Mouse (Mus musculus): Measurements from ENCODE around the gene Otud7b. TPM values are rescaled to one million over a fixed set of nuclear protein-coding genes. Genes with fewer than 3 reads are reported as not detected.

Gene Otud7b
- 10 to 100 TPM; 31.9 to 33.6 TPM for total RNA-seq (2021)

DNA sequence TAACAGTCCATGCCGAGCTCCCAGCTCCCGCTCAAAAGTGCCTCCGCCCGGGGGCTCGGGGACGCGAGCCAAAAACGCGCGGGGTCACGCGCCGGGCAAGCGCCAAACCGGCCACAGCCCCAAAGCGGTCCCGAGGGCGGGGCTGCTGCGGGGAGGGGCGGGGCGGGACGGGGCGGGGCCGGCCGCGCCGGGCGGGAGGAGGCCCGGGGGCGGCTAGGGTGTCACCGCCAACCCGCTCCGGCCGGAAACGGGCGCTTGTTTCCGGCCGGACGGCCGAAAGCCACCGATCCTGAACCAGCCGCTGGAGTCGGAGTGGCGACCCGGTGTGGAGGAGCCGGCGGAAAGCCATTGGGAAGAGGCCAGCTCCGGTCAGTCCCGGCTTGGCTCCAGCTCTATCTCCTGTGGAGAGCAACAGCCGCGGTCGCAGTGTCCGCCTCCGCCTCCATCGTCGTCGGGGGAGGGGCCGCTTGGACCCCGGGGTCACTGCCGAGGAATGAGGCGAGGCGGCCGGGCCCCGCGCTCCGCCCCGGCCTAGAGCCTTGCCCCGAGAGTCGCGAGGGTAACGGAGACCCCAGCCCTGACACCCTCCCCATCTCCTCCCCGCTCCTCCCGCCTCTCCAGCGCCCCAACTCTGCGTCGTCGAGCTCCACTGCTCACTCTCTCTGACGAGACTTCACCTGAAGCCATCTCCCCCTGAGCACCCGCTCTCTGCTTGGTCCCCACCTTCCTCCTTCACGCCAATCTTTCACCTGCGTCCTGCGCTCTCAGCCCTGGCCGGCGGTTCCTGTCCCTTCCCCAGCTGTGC is at the start of gene Otud7b:
TSS of gene Otud7b (plus strand) at position 267 of the 805 bp plus-strand sequence.
- peak; percentile 57 to 64 for DNase-seq (ENCODE audit: extremely low spot score in 1 of 2, low spot score in 1 of 2)

DNA sequence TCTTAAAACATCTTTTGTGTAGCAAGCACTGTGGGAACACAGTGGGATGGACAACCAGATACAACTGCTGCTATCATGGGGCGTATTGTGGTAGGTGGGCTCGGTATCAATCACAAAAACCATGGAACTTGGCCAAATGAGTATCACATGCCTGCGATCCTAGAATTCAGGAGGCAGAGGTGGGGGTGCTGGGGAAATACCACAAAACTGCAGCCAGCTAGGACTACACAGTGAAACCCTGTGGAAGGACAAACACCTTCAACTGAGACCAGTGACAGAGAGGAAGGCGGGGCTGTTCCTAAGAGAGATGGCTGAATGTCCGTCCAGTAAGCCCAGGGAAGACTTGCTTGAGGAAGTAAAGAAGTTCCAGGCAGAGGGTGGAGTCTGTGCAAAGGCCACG is 49.0 kb upstream of the Otud7b start:
- DNase-seq (ENCODE audit: extremely low spot score in 1 of 2, low spot score in 1 of 2): no peak

DNA sequence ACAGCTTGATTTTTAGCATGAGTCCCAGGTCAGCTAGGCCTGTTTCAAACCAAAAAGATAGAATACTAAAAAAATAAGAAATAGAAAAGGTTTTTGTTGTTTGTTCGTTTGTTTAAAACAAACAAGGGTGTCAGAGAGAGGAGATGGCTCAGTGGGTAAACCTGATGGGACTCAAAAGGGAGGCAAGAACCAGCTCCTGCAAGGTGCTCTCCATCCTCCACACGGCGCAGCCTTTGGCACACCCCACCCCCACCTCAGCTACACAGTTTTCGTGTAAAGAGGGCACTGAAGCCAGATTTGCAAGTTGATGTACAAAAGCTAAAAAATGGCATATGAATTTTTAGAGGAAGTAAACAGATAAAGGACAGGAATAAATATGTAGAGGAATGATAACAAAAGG is 48.3 kb upstream of the Otud7b start:
- DNase-seq (ENCODE audit: extremely low spot score in 1 of 2, low spot score in 1 of 2): no peak

DNA sequence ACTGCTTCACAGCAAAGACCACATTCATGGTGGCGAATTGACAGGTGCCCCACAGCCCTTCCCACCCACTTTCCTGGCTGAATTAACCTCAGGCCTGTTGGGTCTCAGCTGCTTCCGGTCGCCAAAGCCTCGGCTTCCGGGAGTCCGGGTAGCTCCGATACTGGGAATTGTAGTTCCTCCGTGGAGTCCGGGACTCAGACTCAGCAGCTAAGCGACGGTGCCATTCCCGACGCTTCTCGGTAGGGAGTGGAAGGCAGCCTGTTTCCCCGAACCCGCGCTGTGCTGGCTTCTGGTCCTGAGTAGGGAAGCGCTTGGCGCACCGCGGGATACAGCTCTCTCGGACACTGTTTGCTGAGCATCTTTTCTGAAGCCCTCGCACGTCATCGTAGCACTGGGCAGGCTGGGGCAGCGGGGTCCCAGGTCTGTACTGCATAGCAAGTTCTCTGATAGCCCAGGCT is 46.6 kb upstream of the Otud7b start:
- peak; percentile 82 to 87 for DNase-seq (ENCODE audit: extremely low spot score in 1 of 2, low spot score in 1 of 2)

DNA sequence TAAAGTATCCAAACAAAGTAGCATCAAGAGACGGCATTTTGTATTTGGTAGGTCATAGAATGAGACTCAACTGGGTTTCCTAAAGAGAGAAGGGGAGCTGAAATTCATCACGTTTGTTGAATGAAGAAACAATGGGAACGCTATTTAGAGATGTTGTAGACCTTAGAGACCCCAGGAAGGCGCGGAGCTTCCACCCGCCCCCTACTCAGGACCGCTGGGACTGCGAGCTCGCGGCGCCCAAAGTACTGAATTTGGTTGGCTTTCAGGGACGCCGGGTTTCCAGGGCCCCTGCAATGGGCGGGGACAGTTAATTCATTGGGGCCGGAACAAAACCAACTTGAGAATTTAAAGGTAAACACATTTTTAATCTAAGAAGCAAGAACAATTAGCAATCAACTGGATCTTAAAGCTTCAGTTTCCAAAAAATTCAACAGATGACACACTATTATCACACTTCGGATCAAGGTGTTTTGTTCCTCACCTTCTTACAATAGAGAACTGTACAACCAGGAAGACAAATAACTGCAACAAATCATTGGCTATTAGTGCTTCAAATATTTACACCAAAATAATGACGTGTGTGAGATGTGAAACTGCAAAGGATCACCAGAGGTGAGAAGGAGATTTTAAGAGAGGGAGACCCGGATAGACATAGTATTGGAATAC is 46.0 kb upstream of the Otud7b start, which contains the start of gene Vps45:
TSS of gene Vps45 (minus strand) at position 236 of the 666 bp plus-strand sequence.
- peak; percentile 59 to 64 for DNase-seq (ENCODE audit: extremely low spot score in 1 of 2, low spot score in 1 of 2)

DNA sequence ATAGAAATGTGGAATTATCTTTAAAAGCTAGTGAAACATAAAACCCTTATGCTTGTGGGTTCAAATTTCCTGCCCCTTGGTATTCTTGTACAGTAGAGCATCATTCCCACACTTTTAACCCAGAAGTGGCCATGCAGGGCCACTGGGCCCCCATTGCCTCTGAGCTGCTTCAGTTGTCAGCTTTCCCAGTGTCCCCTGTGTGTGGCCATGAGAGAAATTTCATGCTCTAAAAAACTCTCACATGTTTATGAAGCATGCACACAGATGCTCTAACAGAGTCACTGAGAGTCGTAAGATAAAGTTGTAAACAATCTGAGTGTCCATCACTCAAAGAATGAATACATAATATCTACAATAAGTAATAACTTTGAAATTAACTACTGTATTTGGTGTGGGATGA is 44.2 kb upstream of the Otud7b start:
- no peak for DNase-seq (ENCODE audit: extremely low spot score in 1 of 2, low spot score in 1 of 2)

DNA sequence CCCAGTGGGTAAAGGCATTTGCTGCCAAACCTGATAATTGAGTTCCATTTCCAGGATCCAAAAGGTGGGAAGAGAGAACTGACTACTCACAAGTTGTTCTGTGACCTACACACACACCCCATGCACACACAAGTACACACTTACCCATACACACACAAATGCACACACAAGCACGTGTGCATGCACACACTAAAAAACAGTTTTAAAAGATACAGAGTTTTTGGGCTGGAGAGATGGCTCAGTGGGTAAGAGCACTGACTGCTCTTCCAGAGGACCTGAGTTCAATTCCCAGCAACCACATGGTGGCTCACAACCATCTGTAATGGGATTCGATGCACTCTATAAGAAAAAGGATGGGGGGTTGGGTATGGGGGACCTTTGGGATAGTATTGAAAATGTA is 41.0 kb upstream of the Otud7b start:
- DNase-seq (ENCODE audit: extremely low spot score in 1 of 2, low spot score in 1 of 2): no peak

DNA sequence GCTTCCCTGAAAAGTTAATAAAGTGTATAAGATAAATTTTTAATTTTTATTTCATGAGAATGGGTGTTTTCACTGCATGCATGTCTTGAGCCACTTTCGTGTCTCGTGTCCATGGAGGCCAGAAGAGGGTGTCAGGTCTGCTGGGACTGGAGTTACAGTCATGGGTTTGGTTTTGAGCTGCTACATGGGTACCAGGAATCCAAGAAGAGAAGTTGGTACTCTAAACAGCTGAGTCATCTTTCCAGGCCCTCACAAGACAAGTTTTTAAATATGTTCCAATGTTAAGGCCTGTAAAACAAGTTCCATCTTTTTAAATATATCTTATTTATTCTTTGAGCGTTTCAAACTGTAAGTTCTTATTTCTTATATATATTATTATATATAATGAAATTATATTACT is 40.1 kb upstream of the Otud7b start:
- no peak for DNase-seq (ENCODE audit: extremely low spot score in 1 of 2, low spot score in 1 of 2)

DNA sequence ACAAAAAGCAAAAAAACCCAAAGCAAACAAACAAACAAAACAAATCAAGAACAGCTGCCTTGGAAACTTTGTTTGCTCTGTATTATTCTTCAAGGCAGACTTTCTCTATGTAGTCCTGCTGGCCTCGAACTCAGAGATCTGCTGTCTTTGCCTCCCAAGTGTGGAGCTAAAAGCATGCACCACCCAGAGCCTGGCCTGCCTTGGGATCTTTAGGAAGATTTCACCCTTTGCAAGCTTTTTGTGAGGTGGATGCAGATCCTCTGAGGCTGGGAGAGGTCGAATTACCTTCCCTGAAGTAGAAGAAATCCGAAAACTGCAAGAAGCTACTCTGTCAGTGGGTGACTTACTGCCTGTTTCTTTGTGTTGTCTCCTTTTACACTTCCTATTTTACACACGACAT is 39.2 kb upstream of the Otud7b start:
- DNase-seq (ENCODE audit: extremely low spot score in 1 of 2, low spot score in 1 of 2): no peak

DNA sequence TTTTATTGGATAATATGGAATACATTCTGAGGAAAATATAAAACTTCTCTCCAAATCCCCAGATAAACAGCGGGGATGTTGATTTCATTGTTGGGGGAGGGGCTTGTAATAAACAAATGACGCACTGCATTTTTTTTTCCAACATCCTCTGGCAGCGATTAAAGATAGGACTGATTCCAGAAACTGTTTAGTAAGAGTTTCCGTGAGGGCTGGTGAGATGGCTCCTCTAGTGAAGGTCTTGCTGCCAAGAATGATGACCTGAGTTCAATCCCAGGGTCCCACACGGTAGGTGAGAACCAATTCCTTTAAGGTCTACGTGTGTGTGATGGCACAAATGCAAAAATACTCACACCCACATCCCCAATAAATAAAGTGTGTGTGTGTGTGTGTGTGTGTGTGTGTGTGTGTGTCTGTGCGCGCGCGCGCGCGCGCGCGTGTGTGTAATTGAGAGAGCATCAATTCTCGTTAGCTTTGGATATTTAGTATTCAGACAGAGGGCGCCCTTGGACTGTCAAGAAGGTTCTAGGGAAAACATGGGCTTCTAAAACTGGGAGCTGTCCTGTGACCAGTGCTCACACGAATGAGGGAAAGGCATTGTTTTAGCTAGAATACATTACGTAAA is 38.5 kb upstream of the Otud7b start:
- peak in 1 of 2 experiments; percentile 54 for DNase-seq (ENCODE audit: extremely low spot score in 1 of 2, low spot score in 1 of 2)

DNA sequence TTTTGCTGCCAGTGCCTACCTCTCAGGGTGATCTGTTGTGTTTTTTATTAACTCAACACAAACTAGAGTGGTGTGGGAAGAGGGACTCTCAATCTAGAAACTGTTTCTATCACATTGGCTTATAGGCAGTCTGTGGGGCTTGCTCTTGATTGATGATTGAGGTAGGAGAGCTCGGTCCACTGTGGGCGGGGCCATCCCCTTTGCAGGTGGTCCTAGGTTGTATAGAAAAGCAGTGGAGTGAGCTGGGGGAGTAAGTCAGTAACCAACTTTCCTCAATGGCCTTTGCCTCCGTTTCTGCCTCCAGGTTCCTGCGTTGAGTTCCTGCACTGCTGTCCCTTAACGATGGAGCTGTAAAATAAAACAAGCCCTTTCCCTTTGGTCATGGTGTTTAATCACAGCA is 37.6 kb upstream of the Otud7b start:
- no peak for DNase-seq (ENCODE audit: extremely low spot score in 1 of 2, low spot score in 1 of 2)

DNA sequence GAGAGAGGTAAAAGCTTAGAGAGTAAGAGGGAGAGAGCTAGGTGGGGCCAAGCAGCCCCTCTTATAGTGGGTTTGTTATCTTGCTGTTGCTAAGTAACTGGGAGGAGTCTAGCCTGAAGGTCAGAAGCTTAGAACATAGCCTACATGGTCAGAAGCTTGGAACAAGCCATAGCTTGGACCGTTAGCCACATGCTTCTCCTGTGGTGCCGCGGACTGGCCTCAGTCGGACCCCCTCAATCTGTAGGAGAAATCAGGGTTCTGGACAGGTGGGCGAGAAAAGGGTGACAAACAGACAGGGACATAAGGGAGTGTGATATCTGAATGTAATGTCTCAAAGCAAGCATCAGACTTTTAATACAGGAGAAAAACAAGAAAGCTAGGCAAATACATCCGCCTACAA is 35.3 kb upstream of the Otud7b start:
- no peak for DNase-seq (ENCODE audit: extremely low spot score in 1 of 2, low spot score in 1 of 2)

DNA sequence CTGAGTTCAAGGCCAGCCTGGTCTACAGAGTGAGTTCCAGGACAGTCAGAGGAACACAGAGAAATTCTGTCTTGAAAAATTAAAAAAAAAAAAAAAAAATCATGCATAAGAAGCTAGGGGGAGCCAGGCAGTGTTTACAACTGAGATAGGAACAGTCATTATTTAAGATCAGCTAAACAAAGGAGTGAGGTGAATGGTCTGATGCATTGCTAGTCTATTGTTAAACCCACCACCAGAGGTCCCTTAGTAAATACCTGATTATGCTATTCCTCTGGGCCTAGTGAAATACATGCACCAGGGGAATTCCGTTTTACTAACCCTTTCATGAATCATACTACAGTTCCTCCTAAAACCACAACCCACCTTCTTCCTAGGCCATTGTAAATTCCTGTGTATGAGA is 34.8 kb upstream of the Otud7b start:
- DNase-seq (ENCODE audit: extremely low spot score in 1 of 2, low spot score in 1 of 2): no peak

DNA sequence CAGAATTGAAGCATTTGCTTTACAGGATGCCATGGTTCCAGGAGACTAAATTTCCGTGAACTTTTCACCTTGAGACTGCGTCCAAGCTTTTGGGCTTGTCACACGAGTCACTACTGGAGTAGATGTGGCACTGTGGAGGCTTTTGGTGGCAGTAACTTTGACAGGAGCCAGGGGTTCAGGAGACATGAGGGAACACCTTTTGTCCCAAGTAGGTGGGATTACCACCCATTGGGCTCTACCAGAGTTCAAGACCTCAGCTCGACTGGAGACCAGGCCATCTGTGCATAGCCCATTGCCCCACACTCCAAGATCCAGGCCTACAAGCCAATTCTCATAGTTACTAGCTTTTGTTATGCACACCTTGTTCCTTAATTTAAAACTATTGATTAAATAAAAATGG is 34.1 kb upstream of the Otud7b start:
- DNase-seq (ENCODE audit: extremely low spot score in 1 of 2, low spot score in 1 of 2): no peak

DNA sequence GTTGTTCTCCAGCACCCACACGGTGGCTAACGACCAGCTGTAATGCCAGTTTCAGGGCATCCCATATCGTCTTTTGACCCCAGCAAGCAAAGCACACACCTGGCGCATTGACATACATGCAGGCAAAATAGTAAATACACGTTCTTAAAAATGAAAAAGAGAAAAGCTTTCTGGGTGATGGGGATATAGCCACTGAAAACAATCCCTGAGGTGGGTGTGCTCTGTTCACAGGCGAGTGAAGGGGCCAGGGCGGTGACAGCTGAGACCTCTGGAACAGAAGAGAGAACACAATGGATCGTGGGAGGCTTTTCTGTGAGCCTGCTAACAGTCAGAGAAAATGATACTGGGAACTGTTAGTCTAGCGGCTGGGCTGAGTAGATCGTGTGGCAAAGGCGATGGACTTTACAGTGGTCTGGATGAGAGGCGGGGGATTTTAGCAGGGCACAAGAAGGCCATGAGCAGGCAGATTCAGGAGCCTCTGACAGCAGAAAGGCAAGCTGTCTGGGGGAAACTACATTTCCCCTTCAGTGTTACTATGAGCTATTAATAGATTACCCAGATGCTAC is 31.3 kb upstream of the Otud7b start:
- DNase-seq (ENCODE audit: extremely low spot score in 1 of 2, low spot score in 1 of 2): no peak

DNA sequence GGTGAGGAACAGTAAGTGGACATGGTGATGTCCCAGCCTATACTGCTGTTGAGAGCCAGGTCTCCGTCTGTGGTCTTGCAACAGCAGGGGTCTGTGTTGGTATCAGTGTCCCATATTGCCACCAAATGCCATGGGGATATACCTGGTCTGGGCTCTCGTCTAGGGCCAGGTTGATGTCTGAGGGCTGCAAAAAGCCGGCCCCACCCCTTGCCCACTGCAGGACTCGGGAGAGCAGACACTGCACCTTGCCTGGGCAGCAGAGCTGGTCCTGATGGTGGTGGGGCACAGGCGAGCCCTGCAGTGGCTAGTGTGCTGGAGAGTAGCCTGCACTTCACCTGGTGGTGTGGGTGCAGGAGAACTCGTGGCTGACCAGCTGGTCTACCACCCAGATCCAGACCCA is 26.3 kb upstream of the Otud7b start:
- no peak for DNase-seq (ENCODE audit: extremely low spot score in 1 of 2, low spot score in 1 of 2)

DNA sequence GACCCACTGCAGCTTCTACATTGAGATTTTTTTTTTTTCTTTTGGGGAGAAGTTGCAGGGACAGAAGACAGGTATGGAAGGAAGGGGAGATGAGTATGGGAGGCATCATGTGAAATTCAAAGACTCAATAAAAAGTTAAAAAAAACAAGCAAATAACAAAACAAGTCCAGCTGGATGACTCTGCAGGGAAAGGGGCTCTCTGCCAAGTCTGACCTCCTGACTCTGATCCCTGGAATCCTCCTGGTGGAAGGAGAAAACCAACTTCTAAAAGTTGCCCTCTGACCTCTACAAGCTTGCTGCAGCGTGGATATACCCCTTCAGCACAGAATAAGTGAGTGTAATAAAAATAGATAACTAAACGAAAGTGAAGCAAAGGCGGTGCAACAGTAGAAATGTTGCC is 25.6 kb upstream of the Otud7b start:
- DNase-seq (ENCODE audit: extremely low spot score in 1 of 2, low spot score in 1 of 2): no peak

DNA sequence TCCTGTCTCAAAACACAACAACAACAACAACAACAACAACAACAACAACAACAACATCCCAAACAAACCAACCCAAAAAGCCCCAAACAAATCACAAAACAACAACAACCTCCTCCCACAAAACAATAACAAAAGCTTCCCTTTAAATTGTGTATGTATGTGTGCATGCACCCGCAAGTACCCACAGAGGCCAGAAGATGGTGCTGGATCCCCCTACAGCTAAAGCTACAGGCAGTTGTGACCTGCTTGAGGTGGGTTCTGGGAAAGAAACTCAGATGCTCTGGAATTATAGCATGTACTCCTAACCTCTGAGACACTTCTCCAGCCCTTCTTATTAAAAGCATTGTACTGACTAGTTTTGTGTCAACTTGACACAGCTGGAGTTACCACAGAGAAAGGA is 23.3 kb upstream of the Otud7b start:
- DNase-seq (ENCODE audit: extremely low spot score in 1 of 2, low spot score in 1 of 2): no peak

DNA sequence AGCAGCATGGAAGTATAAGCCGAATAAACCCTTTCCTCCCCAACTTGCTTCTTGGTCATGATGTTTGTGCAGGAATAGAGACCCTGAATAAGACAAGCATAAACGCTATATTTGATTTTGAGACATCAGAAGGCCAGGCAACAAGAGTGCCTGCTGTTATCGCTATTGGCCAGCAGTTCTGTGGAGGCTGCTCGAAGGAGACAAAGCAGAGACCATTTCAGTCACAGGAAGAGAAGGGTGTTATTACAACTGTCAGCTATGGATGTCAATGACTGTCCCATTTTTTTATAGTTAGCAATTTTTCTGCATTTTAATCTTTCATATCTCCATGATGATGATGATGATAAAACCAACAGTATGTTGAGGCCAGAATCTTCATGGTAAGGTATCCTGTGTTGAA is 22.7 kb upstream of the Otud7b start:
- no peak for DNase-seq (ENCODE audit: extremely low spot score in 1 of 2, low spot score in 1 of 2)

DNA sequence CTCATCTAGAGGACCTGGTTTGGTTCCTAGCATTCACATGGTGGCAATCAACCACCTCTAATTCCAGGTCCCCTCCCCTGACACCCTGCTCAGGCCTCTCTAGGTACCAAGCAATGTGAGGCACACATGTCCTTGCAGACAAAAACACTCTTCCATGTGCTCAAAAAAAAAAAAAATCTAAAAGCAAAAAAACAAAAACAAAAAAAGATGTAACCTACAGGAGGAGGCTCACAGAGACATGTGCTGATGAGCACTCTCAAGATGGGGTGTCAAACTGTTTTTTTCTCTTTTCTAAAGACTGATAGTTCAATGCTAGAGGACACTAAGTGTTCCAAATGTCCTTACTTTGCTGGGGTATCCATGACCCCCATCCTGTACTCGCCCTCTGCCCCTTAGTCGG is 22.2 kb upstream of the Otud7b start:
- DNase-seq (ENCODE audit: extremely low spot score in 1 of 2, low spot score in 1 of 2): no peak

Measured in layer of hippocampus, postnatal 25 days (tissue).